Mouse (Mus musculus): ENCODE measurements around the gene Gna13. TPM values are rescaled to one million over a fixed set of nuclear protein-coding genes. Genes with fewer than 3 reads are reported as not detected.
A peak's percentile ranks its signal among the peaks of the same experiment; 100 is the strongest.

The Gna13 gene
- polyA plus RNA-seq, 1 experiment, result 65.1 TPM

GRCm38 (mm10) chr11:109369026-109369637, 6.5 kb downstream of the Gna13 start:
- H3K36me3 ChIP-seq (ENCODE audit: control insufficient read depth, insufficient read depth, low read length, poor library complexity, severe bottlenecking), result peaks cover 38% of the 10 kb centered on the region
- H3K9me3 ChIP-seq (replicated peaks; ENCODE audit: control insufficient read depth, insufficient read depth, low read length, poor library complexity, severe bottlenecking), result no peaks in the 10 kb centered on the region
- peaks cover 2% of the 10 kb centered on the region for H3K4me1 ChIP-seq (ENCODE audit: control insufficient read depth, insufficient read depth, low read length)
- TF ChIP-seq CTCF (IDR thresholded peaks at IDR 0.05; ENCODE audit: low read depth, low read length), result no peak
- H3K4me3 ChIP-seq (ENCODE audit: low read depth, low read length), result no peak overlapping the region
- no peak overlapping the region for H3K27ac ChIP-seq (ENCODE audit: insufficient read depth, low read length)
- no peak overlapping the region for H3K9ac ChIP-seq (ENCODE audit: low read depth, poor library complexity, severe bottlenecking)
- no peaks in the 10 kb centered on the region for H3K27me3 ChIP-seq (ENCODE audit: control insufficient read depth, insufficient read depth, low read length, poor library complexity, severe bottlenecking)

GRCm38 (mm10) chr11:109375412-109375811, 12.8 kb downstream of the Gna13 start:
- no peaks in the 10 kb centered on the region for H3K9me3 ChIP-seq (replicated peaks; ENCODE audit: control insufficient read depth, insufficient read depth, low read length, poor library complexity, severe bottlenecking)

GRCm38 (mm10) chr11:109376484-109377143, 14.0 kb downstream of the Gna13 start:
- no peak overlapping the region for H3K9ac ChIP-seq (ENCODE audit: low read depth, poor library complexity, severe bottlenecking)
- peaks cover 6% of the 10 kb centered on the region for H3K4me1 ChIP-seq (ENCODE audit: control insufficient read depth, insufficient read depth, low read length)
- TF ChIP-seq CTCF (IDR thresholded peaks at IDR 0.05; ENCODE audit: low read depth, low read length), result no peak
- no peak for TF ChIP-seq EP300 (IDR thresholded peaks at IDR 0.05; ENCODE audit: insufficient read depth, low read depth, low read length)
- TF ChIP-seq POLR2A (IDR thresholded peaks at IDR 0.05; ENCODE audit: insufficient read depth, low read length), result no peak
- no peak overlapping the region for H3K27ac ChIP-seq (ENCODE audit: insufficient read depth, low read length)
- H3K27me3 ChIP-seq (ENCODE audit: control insufficient read depth, insufficient read depth, low read length, poor library complexity, severe bottlenecking), result no peaks in the 10 kb centered on the region
- no peaks in the 10 kb centered on the region for H3K9me3 ChIP-seq (replicated peaks; ENCODE audit: control insufficient read depth, insufficient read depth, low read length, poor library complexity, severe bottlenecking)
- no peak overlapping the region for H3K4me3 ChIP-seq (ENCODE audit: low read depth, low read length)
- peaks cover 6% of the 10 kb centered on the region; the same call in 1 of the 2 replicates for H3K36me3 ChIP-seq (ENCODE audit: control insufficient read depth, insufficient read depth, low read length, poor library complexity, severe bottlenecking)

More at GRCm38 (mm10) chr11:109375412-109375811, 12.8 kb downstream of the Gna13 start:
- H3K27me3 ChIP-seq (ENCODE audit: control insufficient read depth, insufficient read depth, low read length, poor library complexity, severe bottlenecking), result no peaks in the 10 kb centered on the region
- TF ChIP-seq POLR2A (IDR thresholded peaks at IDR 0.05; ENCODE audit: insufficient read depth, low read length), result no peak
- no peak for TF ChIP-seq CTCF (IDR thresholded peaks at IDR 0.05; ENCODE audit: low read depth, low read length)
- TF ChIP-seq EP300 (IDR thresholded peaks at IDR 0.05; ENCODE audit: insufficient read depth, low read depth, low read length), result no peak
- no peak overlapping the region for H3K4me3 ChIP-seq (ENCODE audit: low read depth, low read length)
- peaks cover 6% of the 10 kb centered on the region for H3K4me1 ChIP-seq (ENCODE audit: control insufficient read depth, insufficient read depth, low read length)
- H3K36me3 ChIP-seq (ENCODE audit: control insufficient read depth, insufficient read depth, low read length, poor library complexity, severe bottlenecking), result 0 out of 2 replicates have a peak, but pooled peaks cover 7% of the 10 kb centered on the region
- H3K27ac ChIP-seq (ENCODE audit: insufficient read depth, low read length), result no peak overlapping the region
- H3K9ac ChIP-seq (ENCODE audit: low read depth, poor library complexity, severe bottlenecking), result no peak overlapping the region

- Histone ChIP-seq H3K27me3 (ENCODE audit: control insufficient read depth, insufficient read depth, low read length, poor library complexity, severe bottlenecking) (no peaks in the 10 kb centered on the region), H3K9me3 (replicated peaks; ENCODE audit: control insufficient read depth, insufficient read depth, low read length, poor library complexity, severe bottlenecking) (no peaks in the 10 kb centered on the region), H3K4me1 (ENCODE audit: control insufficient read depth, insufficient read depth, low read length) (peaks cover 6% of the 10 kb centered on the region), H3K36me3 (ENCODE audit: control insufficient read depth, insufficient read depth, low read length, poor library complexity, severe bottlenecking) (peaks cover 6% of the 10 kb centered on the region; the same call in 1 of the 2 replicates), H3K27ac (ENCODE audit: insufficient read depth, low read length) (no peak overlapping the region), H3K4me3 (ENCODE audit: low read depth, low read length) (no peak overlapping the region), H3K9ac (ENCODE audit: low read depth, poor library complexity, severe bottlenecking) (0 out of 2 replicates have a peak overlapping the region, but pooled peaks have one; percentile 2)
- TF ChIP-seq CTCF (IDR thresholded peaks at IDR 0.05; ENCODE audit: low read depth, low read length) (no peak), POLR2A (IDR thresholded peaks at IDR 0.05; ENCODE audit: insufficient read depth, low read length) (no peak), EP300 (IDR thresholded peaks at IDR 0.05; ENCODE audit: insufficient read depth, low read depth, low read length) (no peak)
Measured at GRCm38 (mm10) chr11:109377477-109377876, 14.8 kb downstream of the Gna13 start.

GRCm38 (mm10) chr11:109378051-109378450, 15.4 kb downstream of the Gna13 start:
- peaks cover 6% of the 10 kb centered on the region; the same call in 1 of the 2 replicates for H3K36me3 ChIP-seq (ENCODE audit: control insufficient read depth, insufficient read depth, low read length, poor library complexity, severe bottlenecking)
- TF ChIP-seq POLR2A (IDR thresholded peaks at IDR 0.05; ENCODE audit: insufficient read depth, low read length), result no peak
- TF ChIP-seq EP300 (IDR thresholded peaks at IDR 0.05; ENCODE audit: insufficient read depth, low read depth, low read length), result no peak
- no peak for TF ChIP-seq CTCF (IDR thresholded peaks at IDR 0.05; ENCODE audit: low read depth, low read length)
- no peak overlapping the region; the same call in 1 of the 2 replicates for H3K9ac ChIP-seq (ENCODE audit: low read depth, poor library complexity, severe bottlenecking)
- no peak overlapping the region for H3K4me3 ChIP-seq (ENCODE audit: low read depth, low read length)
- H3K9me3 ChIP-seq (replicated peaks; ENCODE audit: control insufficient read depth, insufficient read depth, low read length, poor library complexity, severe bottlenecking), result no peaks in the 10 kb centered on the region
- peaks cover 6% of the 10 kb centered on the region for H3K4me1 ChIP-seq (ENCODE audit: control insufficient read depth, insufficient read depth, low read length)
- H3K27ac ChIP-seq (ENCODE audit: insufficient read depth, low read length), result no peak overlapping the region
- no peaks in the 10 kb centered on the region for H3K27me3 ChIP-seq (ENCODE audit: control insufficient read depth, insufficient read depth, low read length, poor library complexity, severe bottlenecking)

GRCm38 (mm10) chr11:109380662-109381061, 18.0 kb downstream of the Gna13 start:
- Histone ChIP-seq H3K27ac (ENCODE audit: insufficient read depth, low read length) (no peak overlapping the region), H3K9ac (ENCODE audit: low read depth, poor library complexity, severe bottlenecking) (no peak overlapping the region), H3K4me3 (ENCODE audit: low read depth, low read length) (no peak overlapping the region), H3K27me3 (ENCODE audit: control insufficient read depth, insufficient read depth, low read length, poor library complexity, severe bottlenecking) (no peaks in the 10 kb centered on the region), H3K4me1 (ENCODE audit: control insufficient read depth, insufficient read depth, low read length) (peaks cover 6% of the 10 kb centered on the region), H3K36me3 (ENCODE audit: control insufficient read depth, insufficient read depth, low read length, poor library complexity, severe bottlenecking) (peaks cover 6% of the 10 kb centered on the region; the same call in 1 of the 2 replicates), H3K9me3 (replicated peaks; ENCODE audit: control insufficient read depth, insufficient read depth, low read length, poor library complexity, severe bottlenecking) (no peaks in the 10 kb centered on the region)
- TF ChIP-seq CTCF (IDR thresholded peaks at IDR 0.05; ENCODE audit: low read depth, low read length) (no peak), EP300 (IDR thresholded peaks at IDR 0.05; ENCODE audit: insufficient read depth, low read depth, low read length) (no peak), POLR2A (IDR thresholded peaks at IDR 0.05; ENCODE audit: insufficient read depth, low read length) (no peak)
